Mouse (Mus musculus) v-Abl transformed pro-B cells (cell line): ENCODE data around the gene Cntn4.

Source experiments
- in situ Hi-C, 2 experiments: fragments of 400-800 bp; cut with MboI; formaldehyde crosslinking; loops; one replicate each; pipeline ENCODE4 v1.15.1; 2025; ENCODE audit not compliant: unreplicated experiment in 2 of 2

Gene Cntn4

GRCm38 (mm10) chr6:106745673-106746394 lies 1068.4 kb downstream of the Cntn4 start:
- in situ Hi-C loops, result loop anchor here (25.0 kb wide), 3 partner anchors 1441 to 1816 kb away; partner anchors contain the start of genes Itpr1 (in 1 of the 2) and Sumf1 (in 1 of the 2)

DNA sequence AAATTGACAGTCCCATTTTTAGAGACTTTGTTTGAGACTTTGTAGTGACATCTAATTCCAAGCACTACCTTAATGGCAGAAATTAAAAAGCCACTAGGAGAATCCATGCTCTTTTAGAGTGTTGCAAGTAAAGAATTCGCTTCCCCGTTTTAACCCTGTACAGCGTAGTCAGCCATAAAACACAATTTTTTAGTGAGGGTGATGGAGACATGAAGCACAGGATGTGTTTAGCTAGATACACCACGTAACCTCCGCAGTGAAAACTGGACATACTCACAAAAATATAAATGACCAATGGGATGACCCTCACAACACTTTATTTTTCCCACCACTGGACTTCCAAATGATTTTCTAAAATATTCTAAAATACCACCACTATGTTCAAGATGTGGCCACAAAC lies 1069.8 kb downstream of the Cntn4 start:
- in situ Hi-C loops, result loop anchor here (25.0 kb wide), 3 partner anchors 1440 to 1815 kb away; partner anchors contain the start of genes Itpr1 (in 1 of the 2) and Sumf1 (in 1 of the 2)

DNA sequence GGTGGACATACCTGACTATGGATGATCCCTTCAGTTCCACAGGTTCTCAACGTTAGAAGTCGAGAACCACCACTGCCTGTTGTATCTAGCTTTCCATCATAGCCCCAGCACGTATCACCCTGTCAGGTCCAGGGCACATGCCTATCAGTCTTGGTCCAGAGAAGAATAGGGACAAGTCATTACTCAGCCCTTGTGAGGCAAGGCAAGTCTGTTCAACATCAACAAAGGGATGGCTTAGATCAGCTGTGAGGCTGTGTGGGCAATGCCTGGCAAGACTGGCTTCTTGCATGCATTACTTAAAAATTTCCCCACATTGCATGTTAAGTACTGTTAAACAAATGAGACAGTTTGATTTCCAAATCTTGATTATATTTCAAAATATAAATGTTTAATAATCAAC lies 1070.3 kb downstream of the Cntn4 start:
- in situ Hi-C loops, result loop anchor here (25.0 kb wide), 3 partner anchors 1439 to 1814 kb away; partner anchors contain the start of genes Itpr1 (in 1 of the 2) and Sumf1 (in 1 of the 2)
